Mouse (Mus musculus): Measurements from ENCODE around the gene Trim2.

The Trim2 gene

DNA sequence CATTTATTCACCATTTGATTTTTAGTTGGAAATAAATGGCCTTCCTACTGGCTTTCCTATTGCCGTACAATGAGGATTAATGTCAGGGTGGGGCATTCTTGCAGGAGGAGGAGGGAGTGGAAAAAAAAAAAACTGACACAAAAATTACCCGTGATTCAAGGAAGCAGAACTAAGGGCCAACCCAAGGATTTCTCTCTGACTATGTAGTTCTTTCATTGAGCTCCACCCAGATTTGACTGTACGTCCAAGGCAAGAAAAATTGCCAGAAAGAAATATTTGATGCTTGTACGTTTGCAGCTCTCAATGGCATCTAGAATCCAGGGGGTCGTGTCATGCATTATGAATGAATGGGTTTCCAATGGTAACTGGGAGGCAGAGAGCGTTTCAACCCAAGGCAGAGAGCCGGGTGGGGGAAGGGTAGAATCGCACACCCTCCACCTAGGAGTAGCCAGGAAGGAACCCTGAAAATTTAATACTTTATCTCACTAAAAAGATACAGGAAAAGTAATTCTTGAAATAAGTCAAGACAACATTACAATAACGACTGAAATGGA is 86.9 kb downstream of the Trim2 start:
- no peak for DNase-seq (ENCODE audit: low read depth)

DNA sequence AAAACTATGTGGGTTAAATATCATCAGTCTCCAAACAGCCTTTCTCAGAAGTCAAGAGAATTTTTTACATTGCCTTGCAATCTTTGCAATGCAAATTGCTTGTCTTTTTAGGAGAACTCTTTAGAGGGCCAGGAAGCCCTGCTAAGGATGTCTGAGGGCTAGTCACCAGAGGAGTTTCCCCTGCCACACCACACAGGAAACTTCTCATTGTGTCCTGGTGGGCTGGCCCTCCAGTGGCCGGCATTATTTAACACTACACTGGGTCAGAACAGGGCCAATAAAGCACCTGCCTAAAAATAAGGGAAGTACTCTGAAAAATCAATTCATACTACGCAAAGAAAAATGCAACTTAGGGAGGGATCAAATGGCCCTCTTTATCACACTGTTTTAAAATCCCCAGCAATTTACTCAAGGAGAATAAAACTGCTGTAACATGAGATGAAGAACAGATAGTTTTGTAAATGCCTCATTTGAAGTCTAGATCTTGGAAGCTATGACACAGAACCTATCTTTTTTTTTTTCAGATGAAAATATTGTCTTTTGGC is 87.4 kb downstream of the Trim2 start:
- no peak for DNase-seq (ENCODE audit: low read depth)

DNA sequence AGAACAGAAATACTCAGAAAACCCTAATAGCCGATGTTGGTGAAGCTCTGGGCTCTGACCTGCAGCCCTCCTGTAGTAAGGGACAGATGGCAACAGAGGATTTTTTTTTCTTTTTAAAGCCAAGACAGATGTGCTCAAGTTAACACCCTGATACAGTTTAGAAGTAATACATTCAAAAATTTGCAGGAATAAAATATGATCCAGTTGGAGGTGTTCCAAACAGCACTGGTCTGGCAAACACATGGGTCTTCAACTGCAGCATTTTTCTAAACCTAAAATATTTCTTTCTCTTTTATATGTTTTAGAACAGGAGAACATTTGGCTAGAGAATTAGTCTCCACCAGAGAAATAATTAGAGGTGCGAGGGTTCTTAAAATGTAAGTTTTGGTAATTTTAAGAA is 88.2 kb downstream of the Trim2 start:
- DNase-seq (ENCODE audit: low read depth) = no peak

- DNase-seq (ENCODE audit: low read depth) = no peak
Observed at GRCm38 (mm10) chr3:84217961-84218351, 88.7 kb downstream of the Trim2 start.

DNA sequence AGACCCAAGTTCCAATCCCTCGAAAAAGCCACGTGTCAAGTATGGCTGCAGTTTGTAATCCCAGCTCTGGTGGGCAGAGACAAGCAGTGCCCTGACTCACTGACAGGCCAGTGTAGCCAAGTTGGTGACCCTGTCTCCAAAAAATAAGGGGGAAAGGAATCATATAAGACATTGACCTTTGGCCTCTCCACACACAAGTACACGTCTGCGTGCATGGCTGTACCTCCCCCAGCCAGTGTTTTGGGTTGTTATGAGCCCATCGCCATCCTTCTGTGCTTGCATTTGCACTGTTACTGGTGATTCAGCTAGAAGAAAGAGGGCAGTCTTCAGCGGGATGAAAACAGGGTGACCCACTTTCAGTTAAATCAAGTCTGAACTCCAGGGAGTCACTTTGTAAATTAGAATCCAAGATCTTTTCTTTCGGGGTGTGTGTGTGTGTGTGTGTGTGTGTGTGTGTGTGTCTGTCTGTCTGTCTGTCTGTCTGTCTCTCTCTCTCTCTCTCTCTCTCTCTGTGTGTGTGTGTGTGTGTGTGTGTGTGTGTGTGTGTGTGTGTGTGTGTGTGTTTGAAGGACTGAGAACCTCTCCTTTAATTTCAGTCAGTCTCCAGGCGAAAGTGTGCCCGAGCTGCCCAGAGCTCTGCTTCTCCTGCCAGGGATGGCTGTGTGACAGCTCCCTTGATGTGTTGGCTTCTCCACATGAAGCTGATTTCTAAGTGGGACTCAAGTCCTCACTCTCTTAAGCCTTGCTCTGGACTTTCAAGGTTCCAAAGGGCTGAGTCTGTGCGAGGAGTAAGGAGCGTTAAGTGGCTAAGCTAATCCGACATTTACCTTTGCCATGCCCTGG is 89.3 kb downstream of the Trim2 start:
- DNase-seq (ENCODE audit: low read depth) = no peak

DNA sequence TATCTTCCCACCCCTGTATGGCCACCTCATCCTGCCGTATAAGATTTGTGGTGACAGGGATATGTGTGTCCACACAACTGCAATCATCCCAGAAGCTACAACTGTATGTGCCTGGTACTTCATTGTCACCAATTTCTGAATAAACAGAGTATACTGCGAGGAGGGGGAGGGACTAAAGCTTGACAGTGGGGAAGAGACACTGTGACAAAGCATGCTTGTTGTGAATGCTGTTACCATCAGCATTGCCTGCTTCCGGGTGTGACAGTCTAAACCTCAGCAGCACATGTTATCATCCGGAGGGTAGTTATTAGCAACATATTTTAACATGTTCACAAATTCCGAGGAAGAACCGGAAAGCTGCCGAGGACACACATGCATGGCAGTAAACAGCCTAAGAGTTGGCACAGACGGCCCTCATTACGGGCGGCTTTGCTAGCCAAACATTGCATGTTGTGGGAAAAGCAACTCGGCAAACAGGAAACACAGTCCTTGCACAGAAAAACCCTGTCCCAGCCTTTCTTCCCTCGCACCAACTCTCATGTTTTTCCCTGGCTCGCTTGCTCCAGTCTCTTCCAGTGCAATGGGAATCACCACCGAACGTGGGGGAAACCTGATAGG is 90.8 kb downstream of the Trim2 start:
- no peak for DNase-seq (ENCODE audit: low read depth)

DNA sequence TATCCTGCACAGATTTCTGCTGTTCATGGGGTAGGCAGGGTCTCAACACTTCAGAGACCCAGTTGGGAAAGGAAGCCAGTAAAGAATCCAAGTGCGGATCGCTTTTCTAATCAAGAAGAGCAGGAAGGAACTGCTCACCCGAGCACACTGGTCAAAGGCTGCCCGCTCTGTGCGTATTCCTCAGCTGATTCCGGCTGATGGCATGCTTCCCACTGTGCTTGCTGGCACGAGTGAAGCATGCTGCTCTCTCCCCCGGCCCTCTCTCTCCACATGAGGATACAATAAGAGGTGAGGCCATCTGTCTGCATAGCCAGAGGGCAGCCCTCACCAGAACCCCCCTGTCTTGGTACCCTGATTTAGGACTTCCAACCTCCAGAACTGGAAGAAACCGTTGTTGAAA is 91.4 kb downstream of the Trim2 start:
- no peak for DNase-seq (ENCODE audit: low read depth)

GRCm38 (mm10) chr3:84214501-84214900 is 92.2 kb downstream of the Trim2 start:
- DNase-seq (ENCODE audit: low read depth) = no peak

DNA sequence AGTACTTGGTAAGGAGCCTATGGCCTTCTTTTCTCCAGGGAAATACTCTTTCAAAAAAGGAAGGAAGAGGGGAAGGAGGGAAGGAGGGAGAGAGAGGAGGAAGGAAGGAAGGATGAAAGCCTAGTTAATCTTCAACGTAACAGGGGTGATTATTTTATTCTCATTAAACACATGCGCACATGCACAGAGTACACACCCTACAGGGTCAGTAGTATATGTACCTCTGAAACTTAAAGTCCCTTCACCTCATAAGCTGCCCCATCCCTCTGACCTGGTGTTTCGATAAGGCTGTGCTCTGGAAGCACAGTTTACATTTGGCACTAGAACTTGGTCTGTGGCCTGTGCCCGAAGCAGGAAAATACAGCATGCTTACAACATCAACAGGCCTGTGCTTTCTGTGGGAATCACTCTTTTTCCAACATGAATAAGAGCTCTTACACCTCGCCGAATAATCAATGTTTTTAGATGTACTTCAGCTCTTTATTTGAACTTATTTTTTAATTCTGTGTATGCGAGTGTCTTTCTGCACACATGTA is 95.3 kb downstream of the Trim2 start:
- DNase-seq (ENCODE audit: low read depth) = no peak

DNA sequence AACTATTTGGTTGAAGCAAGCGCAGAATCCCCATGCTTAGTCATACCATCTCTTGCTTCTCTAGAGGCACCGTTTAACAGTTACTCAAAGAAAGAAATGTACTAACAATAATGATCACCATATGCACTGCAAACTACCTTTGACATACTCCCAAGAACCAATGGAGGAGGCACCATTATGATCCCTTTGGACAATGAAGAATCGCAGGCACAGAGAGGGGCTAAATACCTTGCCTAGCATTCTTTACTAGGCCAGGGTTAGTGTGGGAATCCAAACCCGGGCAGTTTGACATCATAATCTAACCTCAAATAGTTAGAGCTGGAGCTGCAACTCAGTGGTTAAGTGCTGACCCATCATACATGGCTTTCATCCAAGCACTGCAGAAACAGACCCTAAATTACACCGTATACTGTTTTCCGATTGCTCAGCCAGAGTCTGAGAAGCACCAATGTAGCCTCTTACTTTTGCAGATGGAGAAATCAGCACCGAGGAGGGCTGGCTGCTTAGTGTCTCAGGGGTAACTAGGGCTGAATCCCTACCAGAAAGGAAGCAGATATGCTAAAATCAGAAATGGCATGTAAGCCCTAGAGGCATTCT is 97.7 kb downstream of the Trim2 start:
- no peak for DNase-seq (ENCODE audit: low read depth)

GRCm38 (mm10) chr3:84208475-84208874 is 98.2 kb downstream of the Trim2 start:
- DNase-seq (ENCODE audit: low read depth) = no peak

DNA sequence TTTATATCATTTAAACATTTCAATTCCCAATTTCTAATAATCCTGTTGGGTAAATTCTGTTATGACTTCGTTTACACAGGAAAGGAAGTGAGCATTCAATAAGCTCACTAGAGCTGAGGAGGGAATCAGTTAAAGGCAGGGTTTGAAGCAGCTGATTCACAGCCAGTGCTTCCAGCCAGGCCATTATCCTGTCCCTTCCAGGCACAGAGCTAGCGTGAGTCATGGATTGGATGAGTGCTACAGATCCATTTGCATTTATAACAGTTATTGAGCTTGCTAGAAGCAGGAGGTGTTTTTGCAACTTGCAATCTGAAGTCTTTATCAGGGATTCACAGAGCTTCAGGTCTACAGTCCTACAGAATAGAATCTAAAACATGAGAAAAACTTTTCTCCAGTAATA is 99.3 kb downstream of the Trim2 start:
- no peak for DNase-seq (ENCODE audit: low read depth)

GRCm38 (mm10) chr3:84206106-84206505 is 100.6 kb downstream of the Trim2 start:
- no peak for DNase-seq (ENCODE audit: low read depth)

DNA sequence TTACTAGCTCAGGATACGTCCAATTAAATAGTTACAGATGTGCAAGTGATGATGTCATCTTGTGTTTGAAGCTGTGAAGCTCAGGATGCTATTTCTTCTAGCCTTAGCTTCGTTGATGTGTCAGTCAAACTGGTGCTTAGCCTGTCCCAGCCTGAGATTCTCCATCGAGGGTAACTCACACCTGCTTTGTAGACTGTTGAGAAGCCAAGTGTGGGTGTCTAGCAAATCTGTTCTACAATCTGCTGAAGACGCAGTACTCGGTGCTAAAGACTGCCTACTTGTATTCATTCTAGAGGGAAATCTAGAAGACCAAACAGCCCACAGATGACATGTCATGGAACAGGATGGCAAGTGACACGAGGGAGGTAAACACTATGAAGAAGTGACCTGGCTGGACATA is 101.0 kb downstream of the Trim2 start:
- no peak for DNase-seq (ENCODE audit: low read depth)

GRCm38 (mm10) chr3:84204640-84205039 is 102.0 kb downstream of the Trim2 start:
- no peak for DNase-seq (ENCODE audit: low read depth)

DNA sequence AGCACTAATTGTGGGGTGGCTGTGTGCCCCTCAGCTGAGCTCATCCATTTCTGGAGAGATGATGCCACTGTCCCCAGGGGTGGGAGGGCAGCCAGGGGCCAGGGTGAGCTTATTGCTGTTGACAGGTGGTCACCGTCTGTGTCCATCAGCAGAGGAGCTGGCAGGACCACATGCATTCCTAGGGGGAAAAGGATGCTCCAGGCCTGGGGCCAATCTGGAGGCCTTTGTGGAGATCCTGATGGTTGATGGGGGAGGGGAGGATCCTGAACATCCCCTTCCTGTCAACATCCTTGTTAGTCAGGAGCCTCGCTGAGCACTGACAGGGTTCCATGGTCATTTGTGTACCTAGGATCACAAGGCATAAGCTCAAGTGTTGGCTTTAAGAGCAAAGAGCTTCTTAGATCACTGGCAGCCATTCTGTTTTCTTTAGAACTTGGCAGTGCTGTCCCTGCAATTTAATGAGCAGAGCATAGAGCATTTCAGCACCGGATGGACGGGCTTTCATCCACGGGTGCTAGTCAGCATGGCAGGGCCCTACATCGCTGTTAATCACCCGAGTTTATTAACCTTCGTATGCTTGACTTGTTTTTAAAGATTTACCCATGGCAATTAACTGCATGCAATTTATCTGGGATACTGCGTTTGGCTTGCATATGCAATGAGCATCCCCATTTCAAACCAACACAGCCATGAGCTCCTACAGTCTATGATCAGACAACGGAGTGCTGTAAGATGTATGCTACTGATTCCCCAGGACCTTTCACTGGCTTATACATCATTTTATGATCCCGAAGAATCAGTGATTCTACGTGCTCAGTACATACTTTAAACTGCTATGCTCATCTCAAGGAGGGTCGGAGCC is 105.9 kb downstream of the Trim2 start:
- no peak for DNase-seq (ENCODE audit: low read depth)

GRCm38 (mm10) chr3:84199516-84199915 is 107.2 kb downstream of the Trim2 start:
- DNase-seq (ENCODE audit: low read depth) = no peak

DNA sequence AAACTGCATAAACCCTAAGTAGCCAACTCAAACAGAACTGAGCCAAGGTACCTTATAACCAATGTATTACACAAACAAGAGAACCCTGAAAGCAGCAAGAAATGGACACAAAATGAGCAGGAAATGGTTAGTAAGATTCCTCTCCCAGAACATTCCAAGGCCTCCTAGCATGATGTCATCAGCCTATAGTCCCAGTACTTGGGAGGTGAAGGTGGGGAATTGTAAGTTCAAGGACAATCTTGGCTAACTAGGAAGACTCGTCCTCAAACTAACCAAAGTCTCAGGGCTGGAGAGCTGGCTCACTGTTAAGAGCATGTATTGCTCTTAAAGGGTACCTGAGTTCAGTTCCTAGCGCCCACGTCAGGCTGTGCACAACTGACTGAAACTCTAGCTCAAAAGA is 108.4 kb downstream of the Trim2 start:
- DNase-seq (ENCODE audit: low read depth) = no peak

DNA sequence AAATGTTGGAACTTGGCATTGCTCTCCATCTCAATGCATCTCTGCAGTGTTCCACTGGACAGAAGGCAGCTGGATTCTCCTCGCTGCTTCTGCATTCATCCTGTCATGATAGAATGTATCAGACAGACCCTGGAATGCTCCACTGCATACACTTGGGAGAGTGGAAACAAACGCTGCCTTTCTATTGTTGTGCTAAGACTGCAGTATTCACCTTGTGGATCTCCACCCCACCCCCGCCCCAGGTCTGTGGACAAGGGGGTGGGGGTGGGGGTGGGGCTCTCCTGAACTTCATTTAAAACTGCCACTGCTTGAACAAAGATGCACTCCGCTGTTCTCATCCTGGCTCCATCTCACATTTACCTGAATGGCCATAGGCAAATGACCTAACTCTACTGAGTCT is 112.8 kb downstream of the Trim2 start:
- no peak for DNase-seq (ENCODE audit: low read depth)

DNA sequence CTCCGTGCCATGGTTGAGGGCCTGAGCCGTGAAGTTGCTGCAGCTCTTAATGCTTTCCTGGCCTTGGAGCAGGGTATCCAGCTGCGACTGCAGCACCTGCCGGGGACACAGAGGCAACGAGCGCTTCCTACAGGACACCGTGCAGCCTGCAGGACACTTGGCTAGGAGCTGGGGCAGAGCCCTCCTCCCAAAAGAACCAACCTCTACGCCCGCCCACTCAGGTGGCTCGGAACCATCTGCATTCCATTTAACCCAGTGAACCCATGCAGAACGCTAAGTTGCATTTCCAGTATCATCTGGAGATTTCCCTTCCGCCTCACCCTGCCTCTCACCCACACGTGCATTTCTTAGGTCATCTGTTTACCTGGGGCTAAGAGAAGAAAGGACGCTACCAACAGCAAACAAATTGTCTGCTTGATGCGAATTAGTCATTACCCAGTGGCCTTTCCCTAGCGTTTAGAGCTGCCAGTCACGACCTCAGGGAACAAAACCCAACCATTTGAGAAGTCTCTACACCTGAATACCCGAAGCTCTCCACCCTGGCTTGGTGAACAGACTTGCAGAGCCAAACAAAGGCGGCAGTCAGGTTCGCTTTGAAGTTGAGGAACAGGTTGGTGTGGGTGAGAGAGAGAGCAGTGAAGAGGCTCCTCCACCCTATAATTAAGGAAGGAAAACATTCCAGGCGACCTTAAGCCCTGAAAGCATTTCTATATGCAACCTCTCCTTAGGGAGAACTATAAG is 115.4 kb downstream of the Trim2 start:
- DNase-seq (ENCODE audit: low read depth) = no peak

GRCm38 (mm10) chr3:84190513-84191061 is 116.1 kb downstream of the Trim2 start:
- DNase-seq (ENCODE audit: low read depth) = no peak

Measured in c-Kit-positive CD71-positive TER-119-negative erythroid progenitor cells, embryonic 14.5 days (primary cell).